Mouse (Mus musculus) liver, adult (tissue): ENCODE results near the gene Smad3.

ENCODE experiments used
- GATA4 ChIP-seq: IDR thresholded peaks from 2 replicates; pipeline ENCODE4 v1.6.1; 2014; ENCODE audit warnings: mild to moderate bottlenecking, low read length; ENCODE audit not compliant: insufficient replicate concordance

Gene Smad3

GRCm38 (mm10) chr9:63781714-63782464 lies 24.1 kb upstream of the Smad3 start:
- TF ChIP-seq GATA4, result no peak

DNA sequence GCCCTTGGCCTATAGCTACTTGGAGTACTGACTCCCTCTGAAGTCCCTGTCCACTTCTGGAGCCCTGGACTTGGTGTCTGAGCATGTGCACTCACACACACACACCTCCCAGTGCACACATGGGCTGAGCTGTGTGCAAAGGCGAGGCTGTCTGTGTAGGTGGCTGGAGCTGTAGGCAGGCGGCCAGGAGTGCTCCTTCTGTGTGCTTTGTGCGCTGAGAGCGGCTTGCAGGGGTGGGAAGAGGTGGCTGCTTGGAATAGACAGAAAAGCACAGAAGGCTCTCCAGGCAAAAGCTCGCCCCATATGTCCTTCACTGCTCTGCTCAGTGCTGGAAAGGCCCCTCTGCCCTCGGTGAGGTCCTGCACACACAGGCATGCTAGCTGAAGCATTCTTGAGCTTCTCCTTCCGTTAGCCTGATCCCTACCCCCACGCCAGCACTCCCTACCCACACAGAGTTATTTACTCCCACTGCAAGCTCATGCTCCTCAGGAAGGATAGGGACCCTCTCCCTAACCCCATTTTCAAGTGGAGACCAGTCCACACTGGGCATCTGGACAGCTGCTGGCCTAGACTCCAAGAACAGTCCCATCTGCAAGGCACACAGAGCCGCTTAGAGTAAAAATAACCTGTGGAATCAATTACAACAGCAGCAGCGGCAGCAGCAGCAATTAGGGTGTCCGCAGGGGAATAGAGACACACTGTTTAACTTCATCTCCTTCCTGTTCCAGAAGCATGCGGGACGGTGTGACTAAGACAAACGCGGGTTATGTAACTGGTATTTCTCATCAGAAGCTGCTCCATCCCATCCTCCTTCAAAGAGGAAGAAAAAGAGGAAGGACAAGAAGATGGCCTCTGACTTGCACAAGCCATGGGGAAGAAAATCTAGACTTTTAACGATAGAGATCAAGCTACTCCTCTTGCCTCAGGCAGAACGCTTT lies 22.4 kb upstream of the Smad3 start:
- no peak for TF ChIP-seq GATA4

- TF ChIP-seq GATA4, result no peak
Observed at GRCm38 (mm10) chr9:63776735-63777134, 18.9 kb upstream of the Smad3 start.

DNA sequence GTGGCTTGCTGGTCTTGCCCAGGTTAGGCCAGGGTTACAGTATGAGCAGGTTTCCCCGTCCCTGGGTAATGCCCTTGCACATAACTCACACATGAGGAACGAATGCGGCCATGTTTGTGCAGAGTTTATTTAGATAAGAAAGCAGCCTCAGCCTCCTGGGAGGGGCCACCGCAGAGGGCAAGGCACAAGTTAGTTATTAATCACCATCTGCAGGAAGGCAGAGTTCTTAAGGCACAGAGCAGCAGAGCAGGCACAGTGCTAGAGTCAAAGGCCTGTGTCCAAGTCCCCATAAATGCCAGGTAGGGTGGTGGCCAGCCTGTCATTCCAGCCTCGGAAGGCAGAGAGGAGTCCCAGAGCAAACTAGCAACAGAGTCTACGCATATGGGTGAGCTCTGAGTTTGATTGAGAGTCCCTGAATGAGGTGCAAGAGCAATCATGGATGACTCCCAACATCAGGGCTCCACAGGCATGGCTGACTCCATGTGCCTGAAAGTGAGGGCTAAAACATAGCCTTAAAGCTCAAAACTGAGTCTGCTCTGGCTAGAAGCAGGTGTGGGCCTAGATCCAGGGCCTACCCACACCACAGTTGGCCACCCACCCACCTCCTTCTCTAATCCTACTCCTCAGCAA lies 17.2 kb upstream of the Smad3 start:
- TF ChIP-seq GATA4, result no peak

GRCm38 (mm10) chr9:63772452-63772851 lies 14.7 kb upstream of the Smad3 start:
- no peak for TF ChIP-seq GATA4

DNA sequence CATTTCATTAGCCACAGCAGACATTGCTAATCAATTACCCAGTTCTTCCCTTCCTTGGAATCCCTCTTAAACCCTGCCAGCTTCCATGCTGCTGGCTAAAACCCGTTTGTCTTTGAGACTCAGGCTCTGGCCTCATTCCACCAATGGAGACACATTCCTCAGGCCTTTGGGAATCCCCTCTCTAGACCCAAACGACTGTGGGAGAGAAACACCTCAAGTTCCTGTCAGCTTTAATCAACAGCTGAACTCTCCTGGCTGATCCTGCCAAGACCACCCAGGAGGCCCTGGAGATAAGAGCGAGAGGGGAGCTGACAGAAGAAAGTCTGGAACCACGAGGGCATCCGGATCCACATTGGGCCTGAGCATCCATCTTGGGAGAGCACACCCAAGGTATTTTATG lies 13.9 kb upstream of the Smad3 start:
- no peak for TF ChIP-seq GATA4

- TF ChIP-seq GATA4, result no peak
Observed at GRCm38 (mm10) chr9:63761367-63762094, 3.7 kb upstream of the Smad3 start.

DNA sequence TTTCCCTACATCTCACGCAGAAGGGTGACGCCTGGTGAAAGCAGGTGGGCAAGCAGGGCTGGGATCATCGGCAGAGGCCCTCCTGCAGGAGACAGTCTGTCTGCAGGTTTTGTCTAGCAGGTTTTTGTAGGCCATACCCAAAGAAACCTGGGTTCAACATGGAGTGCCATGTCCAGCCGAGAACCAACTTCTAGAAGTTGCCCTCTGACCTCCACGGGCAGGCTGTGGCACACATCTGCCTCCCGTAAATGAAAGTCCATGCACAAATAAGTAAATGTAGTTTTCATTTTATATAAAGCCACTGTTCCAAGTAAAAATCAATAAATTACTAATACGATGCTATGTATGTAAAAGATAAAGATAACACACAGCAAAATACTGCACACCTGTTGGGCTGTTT lies 3.0 kb upstream of the Smad3 start:
- TF ChIP-seq GATA4, result no peak

DNA sequence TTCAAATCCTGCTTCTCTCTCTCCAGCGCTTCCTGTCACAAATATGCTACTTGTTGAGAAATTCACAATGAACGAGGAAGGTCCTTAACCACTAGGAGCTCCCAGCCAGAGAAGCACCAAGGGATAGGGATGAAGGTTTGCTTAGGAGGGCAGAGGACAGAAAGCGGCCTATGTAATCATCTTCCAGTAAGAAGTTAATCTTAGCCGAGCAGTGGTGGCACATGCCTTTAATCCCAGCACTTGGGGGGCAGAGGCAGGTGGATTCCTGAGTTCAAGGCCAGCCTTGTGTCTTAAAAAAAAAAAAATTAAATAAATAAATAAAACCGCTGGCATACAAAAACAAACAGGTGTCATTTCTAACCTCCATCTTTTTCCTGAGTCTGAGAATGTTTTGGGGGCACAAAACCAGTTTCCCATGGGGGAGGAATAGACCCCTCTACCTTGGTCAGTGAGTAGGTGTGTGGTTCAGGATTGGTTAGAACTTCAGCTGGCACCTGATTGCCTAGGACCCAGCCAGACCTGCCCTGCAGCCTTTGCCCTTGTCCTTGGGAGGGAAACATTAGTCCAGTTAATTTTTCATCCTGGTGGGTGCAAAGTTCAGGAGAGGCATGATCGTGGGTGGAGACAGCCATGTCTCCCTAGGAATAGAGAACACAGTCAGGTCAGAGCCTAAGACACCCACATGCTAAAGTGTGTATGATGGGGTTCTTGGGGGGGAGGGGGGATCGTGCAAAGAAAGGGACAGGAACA lies 2.4 kb upstream of the Smad3 start:
- TF ChIP-seq GATA4, result no peak

DNA sequence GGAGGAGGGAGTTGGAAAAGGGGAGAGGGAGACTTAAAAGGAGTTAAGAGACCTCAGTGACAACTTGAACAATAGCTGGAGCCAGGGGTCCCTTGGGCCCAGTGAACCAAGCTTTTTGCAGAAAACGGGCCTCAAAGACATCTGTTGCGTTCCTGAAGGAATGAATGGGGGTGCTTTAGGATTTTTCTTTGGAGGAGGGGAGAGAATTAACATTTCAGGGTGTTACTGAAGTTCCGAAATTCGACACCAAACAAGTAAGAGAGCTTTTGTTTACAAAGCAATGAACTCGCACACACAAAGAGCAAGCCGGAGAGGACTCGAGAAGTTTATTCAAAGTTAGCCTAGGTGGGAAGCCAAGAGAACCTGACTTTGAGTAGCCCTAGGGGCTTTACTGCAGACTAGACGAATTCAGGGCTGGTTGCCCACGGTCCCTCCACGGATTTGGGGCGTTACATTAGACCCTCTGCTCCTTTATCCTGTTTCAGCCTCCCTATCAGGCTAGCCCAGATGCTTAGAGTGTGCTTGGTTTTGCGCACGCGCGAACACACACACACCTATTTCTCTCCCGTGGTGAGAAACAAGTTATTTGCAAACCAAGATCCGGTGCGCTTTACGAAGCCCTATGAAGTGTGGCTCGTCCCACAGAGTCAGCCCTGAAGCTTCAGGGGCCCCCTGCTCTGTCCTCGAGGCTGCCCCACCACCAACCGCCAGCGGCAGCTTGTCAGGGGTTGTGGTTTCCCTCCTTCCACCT lies 1.0 kb upstream of the Smad3 start:
- no peak for TF ChIP-seq GATA4

- TF ChIP-seq GATA4, result no peak
Observed at GRCm38 (mm10) chr9:63757462-63757772, 377 bp downstream of the Smad3 start.

GRCm38 (mm10) chr9:63756581-63757461 lies 973 bp downstream of the Smad3 start:
- TF ChIP-seq GATA4, result no peak

- no peak for TF ChIP-seq GATA4
Observed at GRCm38 (mm10) chr9:63755671-63756543, 1.9 kb downstream of the Smad3 start.
